Mouse (Mus musculus): ENCODE results near the gene Ezh1.

Ezh1 gene

GRCm38 (mm10) chr11:101226065-101226701 is at the start of gene Ezh1:
Gene Ezh1, minus strand, starts transcription at chr11:101226463.
- peak; percentile 90 for DNase-seq (ENCODE audit: low spot score in 2 of 2)

- DNase-seq (ENCODE audit: low spot score in 2 of 2), result no peak
Observed at GRCm38 (mm10) chr11:101275309-101275708, 49.0 kb upstream of the Ezh1 start.

GRCm38 (mm10) chr11:101272446-101272845 is 46.2 kb upstream of the Ezh1 start:
- no peak for DNase-seq (ENCODE audit: low spot score in 2 of 2)

DNA sequence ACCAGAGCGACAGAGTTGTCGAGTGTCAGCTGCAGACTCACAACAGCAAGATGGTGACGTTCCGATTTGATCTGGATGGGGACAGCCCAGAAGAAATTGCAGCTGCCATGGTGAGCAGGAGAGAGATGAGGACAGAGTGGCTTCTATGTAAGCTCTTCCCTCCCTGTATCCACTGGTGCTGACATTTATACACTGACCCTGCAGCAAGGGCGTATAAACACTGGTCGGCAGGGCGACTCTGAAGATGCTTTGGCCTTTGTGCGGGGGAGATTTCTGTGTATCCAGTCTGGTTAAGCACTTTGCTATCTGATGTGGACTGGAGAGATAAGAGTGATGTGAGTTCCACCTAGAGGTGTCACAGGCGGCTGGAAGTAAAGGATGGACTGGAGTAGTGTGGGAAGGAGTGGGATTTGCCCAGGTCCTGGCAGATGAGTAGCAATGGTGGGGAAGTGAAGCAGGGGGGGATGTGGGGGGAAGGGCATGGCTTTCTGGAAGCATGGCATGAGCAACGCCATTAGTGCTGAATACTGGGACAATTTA is 43.4 kb upstream of the Ezh1 start:
- DNase-seq (ENCODE audit: low spot score in 2 of 2), result no peak

DNA sequence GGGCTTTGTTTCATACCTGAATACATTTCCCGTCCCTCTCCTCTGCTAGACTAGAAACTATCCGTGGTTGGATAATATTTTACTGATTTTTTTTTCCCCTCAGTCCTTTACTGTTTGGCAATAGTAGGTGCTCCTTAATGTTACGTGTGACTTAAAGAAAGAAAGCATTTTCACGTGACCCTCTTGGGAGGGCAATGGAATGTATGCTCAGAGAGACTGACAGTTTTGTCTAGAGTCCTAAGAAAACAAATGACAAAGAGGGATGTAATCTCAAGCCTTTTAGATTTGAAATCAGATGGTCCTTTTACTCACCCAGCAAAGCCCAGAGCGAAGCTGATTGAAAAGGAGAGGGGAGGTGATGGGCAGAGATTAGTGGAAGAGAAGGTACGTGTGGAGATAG is 39.6 kb upstream of the Ezh1 start:
- no peak for DNase-seq (ENCODE audit: low spot score in 2 of 2)

GRCm38 (mm10) chr11:101264954-101265471 is 38.8 kb upstream of the Ezh1 start:
- DNase-seq (ENCODE audit: low spot score in 2 of 2), result no peak

GRCm38 (mm10) chr11:101263989-101264280 is 37.7 kb upstream of the Ezh1 start:
- no peak for DNase-seq (ENCODE audit: low spot score in 2 of 2)

DNA sequence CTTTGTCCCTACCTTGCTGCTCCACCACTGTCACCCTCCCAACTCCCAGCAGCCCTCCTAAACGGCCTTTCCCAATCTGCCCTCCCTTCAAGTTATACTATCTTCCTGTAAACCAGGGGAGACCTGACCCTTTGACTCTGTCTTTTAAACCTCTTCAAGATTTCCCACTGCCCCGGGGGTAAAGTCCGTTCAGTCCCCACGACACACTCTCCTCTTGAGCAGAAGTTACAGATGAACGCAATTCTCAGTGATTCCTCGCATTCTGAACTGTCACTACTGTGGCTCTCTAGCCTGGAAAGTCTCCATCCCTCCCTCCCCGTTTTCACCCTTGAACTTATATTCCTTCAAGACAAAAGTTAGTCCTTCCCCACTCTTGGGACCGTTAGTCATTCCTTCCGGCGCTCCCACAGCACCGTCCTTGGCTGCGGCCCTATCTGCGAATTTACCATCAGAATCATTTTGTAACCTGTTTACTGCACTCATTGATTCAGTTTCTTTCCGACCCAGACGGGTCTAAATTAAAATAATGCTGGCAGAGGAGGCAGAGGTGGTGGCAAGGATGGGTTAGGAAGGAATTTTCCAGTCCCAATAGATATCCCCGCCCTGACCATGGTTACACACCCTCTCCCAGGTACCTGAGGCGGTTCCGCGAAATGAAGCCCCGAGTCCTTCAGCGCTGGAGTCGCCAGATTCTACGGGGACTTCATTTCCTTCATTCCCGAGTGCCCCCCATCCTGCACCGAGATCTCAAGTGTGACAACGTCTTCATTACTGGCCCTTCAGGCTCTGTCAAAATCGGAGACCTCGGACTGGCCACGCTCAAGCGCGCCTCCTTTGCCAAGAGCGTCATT is 37.1 kb upstream of the Ezh1 start:
- no peak for DNase-seq (ENCODE audit: low spot score in 2 of 2)

DNA sequence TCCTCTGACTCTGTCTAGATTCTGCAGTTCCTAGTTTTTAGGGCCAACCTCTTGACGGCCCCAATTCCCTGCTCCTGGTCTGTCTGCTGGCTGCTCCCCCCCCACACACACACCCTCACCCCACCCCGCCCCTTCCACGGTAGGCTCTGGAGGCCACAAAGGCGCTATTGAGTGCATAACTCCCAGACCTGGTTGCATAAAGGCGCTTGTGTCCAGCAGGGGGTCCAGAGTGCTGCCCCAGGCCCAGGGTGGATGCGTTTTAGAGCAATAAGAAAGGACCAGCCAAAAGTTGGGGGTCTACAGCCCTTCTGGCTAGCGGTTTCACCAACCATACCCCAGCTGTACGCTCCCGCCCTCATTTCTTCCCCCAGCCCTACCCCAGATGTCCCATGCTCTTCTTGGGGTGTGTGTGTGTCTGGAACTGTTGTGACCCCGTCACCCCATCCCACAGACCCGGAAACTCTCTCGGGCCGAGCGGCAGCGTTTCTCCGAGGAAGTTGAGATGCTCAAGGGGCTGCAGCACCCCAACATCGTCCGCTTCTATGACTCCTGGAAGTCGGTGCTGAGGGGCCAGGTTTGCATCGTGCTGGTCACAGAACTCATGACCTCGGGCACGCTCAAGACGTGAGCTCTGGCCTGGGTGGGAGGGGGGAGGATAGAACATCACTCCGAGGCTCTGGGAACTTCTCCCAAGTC is 36.2 kb upstream of the Ezh1 start:
- no peak for DNase-seq (ENCODE audit: low spot score in 2 of 2)

- DNase-seq (ENCODE audit: low spot score in 2 of 2), result no peak
Observed at GRCm38 (mm10) chr11:101260826-101261380, 34.6 kb upstream of the Ezh1 start.

DNA sequence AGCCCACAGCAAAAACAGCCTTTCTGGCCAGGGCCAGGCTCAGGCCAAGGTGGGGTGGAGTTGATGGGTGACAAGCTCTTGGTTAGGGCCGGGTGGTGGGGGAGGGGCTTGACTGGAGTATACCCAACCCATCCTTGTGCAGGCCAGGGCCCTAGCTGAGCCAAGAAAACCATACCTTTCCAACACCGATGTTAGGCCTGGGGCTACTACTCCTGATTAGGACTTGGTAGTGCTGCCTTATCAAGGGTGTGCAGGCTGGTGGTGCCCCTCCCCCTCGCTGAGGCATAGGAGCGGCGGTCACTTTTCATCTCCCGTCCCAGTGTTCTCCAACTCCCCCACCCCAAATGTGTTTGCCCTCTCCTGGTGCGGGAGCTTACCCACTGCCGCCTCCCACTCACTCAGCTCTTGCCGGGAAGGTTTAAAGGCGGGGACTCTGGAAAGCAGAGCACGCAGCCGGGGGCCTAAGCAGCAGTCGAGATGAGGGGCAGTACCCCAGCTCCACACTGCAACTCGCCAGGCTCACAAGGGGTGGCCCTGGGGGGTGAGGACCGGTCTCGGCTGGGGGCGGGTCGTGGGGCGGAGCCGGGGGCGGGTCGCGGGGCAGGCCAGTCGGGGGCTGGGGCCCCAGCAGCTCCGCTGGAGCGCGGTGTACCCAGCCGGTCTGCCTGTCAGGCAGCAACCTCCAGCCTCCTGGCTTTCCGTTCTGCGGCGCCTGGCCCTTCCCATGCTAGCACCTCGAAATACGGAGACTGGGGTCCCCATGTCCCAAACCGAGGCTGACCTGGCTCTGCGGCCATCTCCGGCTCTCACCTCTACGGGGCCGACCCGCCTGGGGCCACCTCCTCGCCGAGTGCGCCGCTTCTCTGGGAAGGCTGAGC is 33.9 kb upstream of the Ezh1 start, which contains the start of gene Wnk4:
Gene Wnk4, plus strand, starts transcription at position 620 of the 878 bp plus-strand sequence.
- peak in 1 of 2 experiments; percentile 70 for DNase-seq (ENCODE audit: low spot score in 2 of 2)

DNA sequence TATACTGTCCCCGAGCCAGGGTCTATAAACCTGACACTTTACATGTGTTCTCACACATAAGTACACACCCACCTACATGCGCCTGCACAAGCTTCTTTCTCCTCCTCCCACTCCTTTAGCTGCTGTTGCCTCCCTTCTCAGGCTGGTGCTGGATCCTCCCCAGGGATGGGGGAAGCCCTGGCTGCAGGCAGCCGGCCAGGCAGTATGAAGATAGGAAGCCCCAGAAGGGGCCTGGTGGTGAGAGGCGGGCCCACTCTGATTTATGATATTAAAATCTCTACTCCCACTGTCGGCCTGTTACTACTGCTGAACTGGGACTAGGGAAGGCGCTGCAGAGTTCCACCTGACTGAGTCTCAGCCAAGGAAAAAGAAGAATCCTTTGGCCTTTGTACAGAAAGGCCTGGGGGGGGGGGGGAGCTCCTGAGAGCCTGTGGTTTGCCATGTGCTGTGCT is 33.0 kb upstream of the Ezh1 start:
- DNase-seq (ENCODE audit: low spot score in 2 of 2), result peak in 1 of 2 experiments; percentile 75

- DNase-seq (ENCODE audit: low spot score in 2 of 2), result no peak
Observed at GRCm38 (mm10) chr11:101255826-101256775, 29.8 kb upstream of the Ezh1 start.

GRCm38 (mm10) chr11:101253613-101254389 is 27.5 kb upstream of the Ezh1 start, which contains the start of gene Vps25:
Gene Vps25, plus strand, starts transcription at chr11:101253707.
- DNase-seq (ENCODE audit: low spot score in 2 of 2), result peak; percentile 77 to 86

DNA sequence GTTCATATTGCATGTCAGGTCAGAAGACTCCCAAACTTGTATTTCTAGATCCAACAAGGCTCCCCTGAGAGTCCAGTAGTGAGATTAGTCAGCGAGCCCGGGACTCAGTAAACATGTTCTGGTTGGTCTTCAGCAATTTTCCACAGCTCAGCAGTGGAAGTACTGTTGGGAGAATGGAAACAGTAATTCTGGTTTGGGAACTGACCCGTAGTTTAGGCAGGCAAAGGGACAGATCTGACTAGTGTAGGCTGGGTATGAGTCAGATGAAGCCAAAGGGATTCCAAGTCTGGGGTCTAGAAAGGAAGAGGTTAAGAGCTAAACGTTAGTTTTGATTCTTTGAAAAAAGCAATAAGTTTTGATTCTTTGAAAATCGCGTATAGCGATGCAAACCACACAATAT is 26.7 kb upstream of the Ezh1 start:
- DNase-seq (ENCODE audit: low spot score in 2 of 2), result no peak

- no peak for DNase-seq (ENCODE audit: low spot score in 2 of 2)
Observed at GRCm38 (mm10) chr11:101251031-101251430, 24.8 kb upstream of the Ezh1 start.

DNA sequence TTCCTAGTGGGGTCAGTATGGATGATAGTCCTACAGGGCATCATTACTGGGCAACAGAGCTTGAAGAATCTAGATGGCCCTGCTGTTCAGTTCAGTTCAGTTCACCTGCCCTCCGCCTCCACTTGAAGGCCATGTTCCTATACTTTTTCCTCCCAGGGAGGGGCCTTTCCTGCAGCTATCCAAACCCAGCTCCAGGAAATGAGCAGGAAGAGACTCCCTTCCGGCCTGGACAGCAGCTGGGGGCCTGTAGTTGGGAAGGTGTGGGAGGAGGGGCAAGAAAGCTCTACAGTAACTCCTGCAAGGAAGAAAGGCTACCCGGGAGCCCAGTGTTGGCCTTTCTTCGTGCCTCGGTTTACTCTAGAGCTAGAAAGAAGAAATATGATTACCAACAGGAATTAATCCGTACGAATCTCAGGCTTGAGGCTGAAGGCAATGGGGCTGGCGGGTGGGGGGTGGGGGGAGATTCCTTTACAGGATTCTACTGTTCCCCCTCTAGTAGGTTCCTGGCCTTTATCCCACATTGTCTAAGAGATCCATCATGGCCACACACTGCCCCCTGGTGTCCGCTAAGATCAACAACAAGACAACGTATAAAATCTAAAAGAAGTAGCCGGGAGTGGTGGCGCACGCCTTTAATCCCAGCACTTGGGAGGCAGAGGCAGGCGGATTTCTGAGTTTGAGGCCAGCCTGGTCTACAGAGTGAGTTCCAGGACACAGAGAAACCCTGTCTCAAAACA is 22.2 kb upstream of the Ezh1 start:
- no peak for DNase-seq (ENCODE audit: low spot score in 2 of 2)

DNA sequence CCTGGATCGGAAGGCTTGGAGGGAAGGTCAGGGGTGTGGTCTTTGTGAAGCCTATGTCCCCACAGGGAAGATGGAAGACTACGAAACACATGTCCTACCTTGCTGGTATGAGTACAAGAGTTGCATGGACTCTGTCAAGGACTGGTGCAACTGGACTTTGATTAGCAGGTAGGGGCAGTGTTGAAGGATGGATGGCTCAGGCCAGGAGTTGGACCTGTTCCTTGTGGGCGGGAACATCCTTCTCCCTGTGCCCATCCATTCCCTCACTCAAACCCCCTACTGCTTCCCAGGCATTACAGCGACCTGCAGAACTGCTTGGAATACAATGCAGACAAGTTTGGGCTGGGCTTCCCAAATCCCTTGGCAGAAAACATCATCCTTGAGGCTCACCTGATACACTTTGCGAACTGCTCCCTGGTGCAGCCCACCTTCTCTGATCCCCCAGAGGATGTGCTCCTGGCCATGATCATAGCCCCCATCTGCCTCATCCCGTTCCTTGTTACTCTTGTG is 21.3 kb upstream of the Ezh1 start:
- DNase-seq (ENCODE audit: low spot score in 2 of 2), result no peak

All from urinary bladder, postnatal 4 days (tissue).